Mouse (Mus musculus) erythroblast, adult 5-6 weeks (primary cell): ENCODE results near the gene Mrps23. TPM values are rescaled to one million over a fixed set of nuclear protein-coding genes. Genes with fewer than 3 reads are reported as not detected.

Experiments
- ATAC-seq: replicated peaks from 2 replicates; pipeline ENCODE4 v1.8.0; 2016; ENCODE audit warnings: moderate number of reproducible peaks, mild to moderate bottlenecking, moderate TSS enrichment, inconsistent platforms; ENCODE audit not compliant: poor library complexity, low FRiP score, severe bottlenecking
- total RNA-seq, 2 experiments: library from RNA; stranded (forward) in 1 of 2; stranded (reverse) in 1 of 2; fragments of 150-400 nt in 1 of 2; fragments of 200-764, 138-1000 nt in 1 of 2; gene quantifications; 2 replicates each; pipeline versions ENCODE4 v1.2.3 to v1.2.4; 2015 to 2017; ENCODE audit warnings: low replicate concordance in 2 of 2

Mrps23 gene
- 16.9 and 19.2 TPM in 2 replicates for total RNA-seq (2015; ENCODE audit: low replicate concordance)
- total RNA-seq (2017; ENCODE audit: low replicate concordance) = 10.1 and 51.3 TPM in 2 replicates

GRCm38 (mm10) chr11:88203712-88204532 is at the start of gene Mrps23:
Gene Mrps23 (plus strand): TSS chr11:88204388.
- ATAC-seq = peak; percentile 91

DNA sequence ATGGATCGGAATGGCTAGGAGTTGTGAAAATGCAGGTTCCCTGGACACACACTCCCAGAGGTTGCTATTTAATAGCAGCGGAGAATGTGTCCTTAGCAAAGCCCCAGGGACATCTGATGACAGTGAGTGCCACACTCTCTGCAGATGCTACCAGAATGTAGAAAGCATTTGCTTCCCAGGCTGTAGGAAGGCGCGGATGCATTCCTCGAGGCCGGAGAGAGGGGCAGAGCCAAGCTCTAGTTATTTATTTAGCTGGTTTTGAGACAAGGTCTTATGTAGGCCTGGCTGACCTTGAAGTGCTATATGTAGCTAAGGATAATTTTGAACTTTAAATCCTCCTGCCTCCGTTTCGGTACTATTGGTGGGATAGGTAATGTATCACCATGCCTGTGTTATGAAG is 49.7 kb upstream of the Mrps23 start:
- no peak for ATAC-seq

DNA sequence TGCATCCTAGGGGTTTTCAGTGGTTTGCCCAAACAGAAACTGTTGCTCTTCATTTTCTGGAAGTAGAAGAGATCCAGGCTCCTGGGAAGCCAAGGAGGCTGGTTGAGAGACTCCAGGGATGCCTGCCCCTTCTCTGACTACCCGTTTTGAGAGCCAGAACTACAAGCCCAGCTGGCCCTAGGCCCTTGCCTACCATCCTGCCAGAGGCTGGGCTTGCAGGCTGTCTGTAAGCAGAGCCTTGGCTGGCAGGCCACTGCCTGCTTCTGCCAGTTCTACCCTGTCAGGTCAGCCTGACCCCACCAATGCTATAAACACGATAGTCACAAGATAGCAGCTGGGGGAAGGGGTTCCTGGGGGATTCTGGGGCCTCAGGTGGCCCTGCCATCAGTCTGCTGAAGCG is 48.7 kb upstream of the Mrps23 start:
- no peak for ATAC-seq

DNA sequence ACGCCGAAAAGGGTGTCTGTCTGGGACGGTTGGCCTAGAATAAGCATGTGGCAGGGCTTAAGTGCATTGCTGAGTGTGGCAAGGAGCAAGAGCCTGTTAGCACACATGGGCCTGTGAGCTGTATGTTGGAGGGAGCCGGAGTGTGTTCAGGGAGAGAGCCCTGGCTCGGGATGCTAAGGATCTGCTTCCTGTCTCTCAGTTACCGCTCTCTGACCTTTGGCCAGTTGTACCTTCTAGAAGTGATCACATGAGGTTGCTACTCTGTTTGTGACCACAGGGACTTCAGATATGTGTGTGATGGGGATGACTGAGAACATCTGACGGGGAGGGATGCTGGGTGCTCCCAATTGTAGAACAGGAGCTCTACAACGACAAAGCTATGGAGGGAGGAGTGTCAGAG is 48.2 kb upstream of the Mrps23 start:
- no peak for ATAC-seq

GRCm38 (mm10) chr11:88156403-88156802 is 47.8 kb upstream of the Mrps23 start:
- ATAC-seq = no peak

GRCm38 (mm10) chr11:88158842-88159246 is 45.3 kb upstream of the Mrps23 start:
- no peak for ATAC-seq

DNA sequence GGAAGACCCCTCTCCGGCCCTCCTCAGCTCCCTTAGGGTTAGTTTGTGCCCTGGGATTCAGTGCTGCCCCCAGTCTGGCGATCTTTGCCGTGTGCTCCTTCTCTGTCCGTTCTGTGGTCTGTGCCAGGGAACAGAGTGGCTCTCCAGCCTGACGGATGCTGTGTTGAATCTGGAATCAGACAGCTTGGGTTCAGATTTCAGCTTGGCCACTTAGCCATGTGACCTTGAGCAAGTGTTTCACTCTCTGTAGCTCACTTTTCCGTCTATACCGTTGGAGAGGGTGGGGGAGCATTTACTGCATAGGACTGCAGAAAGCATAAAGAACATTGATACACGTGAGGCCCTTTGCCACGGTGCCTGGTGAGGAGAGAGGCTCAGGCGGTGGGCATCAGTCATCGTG is 44.8 kb upstream of the Mrps23 start:
- ATAC-seq = no peak

GRCm38 (mm10) chr11:88160316-88160715 is 43.9 kb upstream of the Mrps23 start:
- no peak for ATAC-seq

- no peak for ATAC-seq
Measured at GRCm38 (mm10) chr11:88161051-88161581, 43.1 kb upstream of the Mrps23 start.

DNA sequence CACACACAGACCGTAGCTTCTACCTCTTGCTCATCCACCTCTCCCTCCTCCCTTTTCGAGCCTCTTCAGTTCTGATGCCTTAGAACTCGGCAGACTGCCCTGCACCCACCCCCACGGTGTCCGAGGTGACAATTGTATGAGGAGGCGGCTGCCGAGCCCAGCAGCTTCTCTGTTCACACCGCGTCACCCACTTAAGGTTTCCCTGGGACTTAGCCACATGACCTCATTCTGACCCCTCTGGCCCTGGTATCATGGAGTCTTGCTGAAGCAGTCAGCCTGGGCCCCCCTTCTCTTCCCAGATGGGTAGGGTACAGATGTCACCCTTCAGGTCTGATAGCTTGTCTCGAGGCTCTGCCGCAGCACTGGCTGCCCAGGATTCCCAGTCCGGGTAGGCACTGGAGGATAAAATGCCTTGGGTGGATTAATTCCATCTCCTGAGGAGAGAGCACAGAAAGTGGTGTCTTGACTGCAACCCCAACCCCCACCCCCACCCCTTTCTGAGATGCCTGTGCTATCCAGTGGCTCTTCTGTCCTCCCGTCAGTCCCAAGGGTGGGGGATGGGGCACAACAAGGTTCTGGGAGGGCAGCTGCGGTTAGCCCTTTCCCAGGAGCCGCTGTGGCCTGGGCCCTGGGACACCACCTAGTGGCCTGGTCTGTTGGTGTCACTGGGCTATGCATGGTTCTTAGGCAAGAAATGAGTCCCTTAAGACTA is 42.4 kb upstream of the Mrps23 start:
- no peak for ATAC-seq

DNA sequence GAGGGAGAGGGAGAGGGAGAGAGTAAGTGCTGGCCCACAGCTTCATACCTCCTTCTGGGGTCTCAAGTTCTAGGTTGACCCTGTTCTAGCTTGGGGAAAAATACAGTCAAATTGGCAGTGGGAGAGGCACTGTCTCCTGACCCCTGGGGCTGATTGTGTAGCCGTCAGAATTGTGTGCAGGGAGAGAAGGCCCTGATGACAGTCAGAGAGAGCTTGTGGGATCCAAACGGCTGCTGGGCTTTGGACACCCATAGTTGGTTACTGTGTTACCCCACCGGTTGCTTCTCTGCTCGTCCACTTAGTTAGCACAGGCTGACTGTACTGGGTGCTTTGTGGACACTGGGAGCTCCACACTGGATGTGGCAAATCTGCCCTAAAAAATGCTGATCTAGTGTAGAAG is 41.4 kb upstream of the Mrps23 start:
- no peak for ATAC-seq

DNA sequence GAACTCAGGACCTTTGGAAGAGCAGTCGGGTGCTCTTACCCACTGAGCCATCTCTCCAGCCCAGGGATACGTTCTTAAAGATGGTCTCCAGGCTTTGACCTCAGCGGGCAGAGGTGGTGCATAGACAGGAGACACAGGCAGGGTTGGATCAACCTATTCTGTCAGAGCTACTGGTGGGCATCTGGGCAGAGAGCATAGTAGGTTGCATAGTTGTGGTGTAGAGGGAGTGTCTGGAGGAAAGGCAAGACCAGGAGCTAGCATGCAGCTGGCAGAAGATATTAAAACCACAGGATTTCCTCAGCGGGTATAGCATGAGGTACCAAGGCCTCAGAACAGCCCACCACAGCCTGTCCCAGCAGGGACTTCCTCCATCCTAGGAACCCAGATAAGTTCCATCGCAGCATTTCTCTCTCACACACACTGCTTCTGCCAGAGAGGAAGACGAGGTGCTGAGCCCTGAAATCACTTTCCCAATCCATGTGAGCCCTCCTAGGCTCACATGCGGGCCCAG is 39.9 kb upstream of the Mrps23 start:
- ATAC-seq = no peak

GRCm38 (mm10) chr11:88164801-88165377 is 39.3 kb upstream of the Mrps23 start:
- no peak for ATAC-seq

DNA sequence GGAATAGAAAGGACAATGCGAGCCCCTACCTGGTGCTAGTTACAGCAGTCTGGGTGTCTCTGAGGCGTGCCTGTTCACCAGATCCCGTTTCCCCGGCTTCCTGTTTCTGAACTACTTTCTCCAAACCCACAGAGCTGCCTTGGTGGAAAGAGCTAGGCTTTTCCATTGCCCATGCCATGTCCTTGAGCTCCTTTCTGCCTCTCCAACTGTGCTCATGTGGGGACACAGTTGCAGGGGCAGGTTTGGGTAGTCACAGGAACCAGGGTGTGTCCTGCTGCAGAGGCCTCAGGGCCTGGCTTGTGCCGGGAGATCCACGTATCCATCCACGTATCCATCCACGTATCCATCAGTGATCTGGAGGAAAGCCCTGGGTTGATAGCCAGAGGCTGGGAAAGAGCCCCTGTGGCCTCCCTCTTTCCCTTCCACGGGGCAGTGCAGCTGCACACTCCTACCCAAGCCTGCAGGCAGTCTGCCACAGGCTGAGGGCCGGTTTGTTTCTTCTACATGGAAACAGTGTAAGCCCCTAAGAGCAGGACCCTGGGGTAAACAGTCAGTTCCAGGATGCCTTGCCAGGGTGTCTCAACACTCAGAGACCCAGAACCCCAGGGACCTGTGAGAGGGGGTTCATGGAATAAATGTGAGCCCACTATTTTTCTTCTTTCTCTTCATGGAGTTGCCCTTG is 38.4 kb upstream of the Mrps23 start:
- no peak for ATAC-seq

DNA sequence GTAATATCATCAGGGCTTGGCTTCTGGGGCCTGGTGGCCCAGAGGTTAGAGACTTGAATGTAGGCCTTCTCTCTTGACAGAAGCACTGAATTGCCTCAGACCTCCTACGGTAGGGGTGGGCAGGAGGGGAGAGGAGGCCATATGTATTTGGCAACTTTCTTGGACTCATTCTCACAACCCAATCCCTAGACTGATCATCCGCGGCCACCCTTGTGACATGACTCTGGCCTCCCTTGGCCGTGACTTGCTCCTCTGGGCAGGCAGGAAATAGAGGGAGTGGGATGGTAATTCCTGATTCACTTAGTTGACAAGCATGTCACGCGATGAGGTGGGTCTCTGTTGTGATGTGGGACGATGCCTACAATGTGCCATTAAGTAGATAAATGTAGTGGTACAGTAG is 37.7 kb upstream of the Mrps23 start:
- no peak for ATAC-seq

DNA sequence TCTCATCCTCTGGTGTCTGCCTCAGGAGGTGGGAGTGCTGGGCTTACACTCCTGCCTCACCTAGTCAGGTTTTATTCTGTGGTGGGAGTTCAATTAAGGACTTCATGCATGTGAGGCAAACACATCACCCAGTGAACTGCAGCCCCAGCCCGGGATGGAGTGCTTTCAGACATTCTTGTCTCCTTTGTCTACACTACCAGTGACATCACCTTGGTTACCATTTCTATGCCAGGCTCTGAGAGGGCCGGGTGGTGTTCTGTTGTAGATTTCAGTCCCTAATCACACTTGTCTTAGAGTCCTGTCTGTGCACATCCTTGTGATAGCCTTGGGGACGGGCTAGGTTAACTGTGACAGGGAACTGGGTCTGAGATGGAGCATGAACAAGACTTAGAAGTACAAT is 35.6 kb upstream of the Mrps23 start:
- no peak for ATAC-seq

DNA sequence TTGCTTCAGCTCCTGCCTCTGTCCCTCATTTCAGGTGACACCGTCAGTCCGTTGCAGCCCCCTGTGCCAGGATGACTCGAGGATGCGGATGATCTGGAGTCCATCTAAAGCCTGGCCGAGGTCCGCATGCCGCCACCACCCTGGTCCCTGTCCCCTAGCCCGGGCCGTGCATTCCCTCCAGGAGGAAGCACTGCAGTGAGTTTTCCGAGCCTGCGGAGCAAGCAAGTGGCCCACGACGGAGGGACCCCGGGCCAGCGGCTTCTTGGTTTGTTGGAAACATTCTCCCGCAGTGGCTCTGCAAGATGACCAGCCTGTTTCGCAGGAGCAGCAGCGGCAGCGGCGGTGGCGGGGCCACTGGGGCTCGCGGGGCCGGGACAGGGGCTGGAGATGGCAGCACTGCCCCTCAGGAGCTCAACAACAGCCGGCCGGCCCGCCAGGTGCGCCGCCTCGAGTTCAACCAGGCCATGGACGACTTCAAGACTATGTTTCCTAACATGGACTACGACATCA is 34.6 kb upstream of the Mrps23 start:
- no peak for ATAC-seq

GRCm38 (mm10) chr11:88170606-88171005 is 33.6 kb upstream of the Mrps23 start:
- no peak for ATAC-seq

GRCm38 (mm10) chr11:88171876-88172442 is 32.2 kb upstream of the Mrps23 start:
- no peak for ATAC-seq
